Mouse (Mus musculus) kidney, adult 2 months (tissue): ENCODE measurements around the gene Tcp10b. TPM values are rescaled to one million over a fixed set of nuclear protein-coding genes. Genes with fewer than 3 reads are reported as not detected.
"Not testable (repeated sequence)": the region's sequence is repeated elsewhere in the genome, so short reads cannot be mapped to it uniquely, and the experiment has no call there.

ENCODE experiments used
- DNase-seq: peaks from one replicate; pipeline ENCODE4 v3.0.0; 2021
- H3K27ac ChIP-seq: fragments of 200-500 bp; 2 replicates; pipeline ENCODE4 v1.5.1; 2012; ENCODE audit warnings: low read depth, low read length, control low read depth, inconsistent platforms; ENCODE audit not compliant: insufficient read depth
- H3K27me3 ChIP-seq: fragments of 200-500 bp; replicated peaks from 2 replicates; pipeline ENCODE4 v1.6.1; 2012; ENCODE audit warnings: mild to moderate bottlenecking, moderate library complexity, low read length, inconsistent platforms; ENCODE audit not compliant: control insufficient read depth, insufficient read depth
- H3K36me3 ChIP-seq: fragments of 200-500 bp; 2 replicates; pipeline ENCODE4 v1.6.1; 2012; ENCODE audit warnings: mild to moderate bottlenecking, moderate library complexity, low read length, inconsistent platforms; ENCODE audit not compliant: control insufficient read depth, insufficient read depth
- H3K4me1 ChIP-seq: fragments of 200-500 bp; 2 replicates; pipeline ENCODE4 v1.6.1; 2011; ENCODE audit warnings: low read length; ENCODE audit not compliant: control insufficient read depth, insufficient read depth
- H3K4me3 ChIP-seq: fragments of 200-500 bp; 2 replicates; pipeline ENCODE4 v1.5.1; 2011; ENCODE audit warnings: mild to moderate bottlenecking, low read depth, low read length, control low read depth; ENCODE audit not compliant: insufficient read depth
- WGBS: fragments of 180-500 bp; shearing (Covaris S2); methylation state at CpG from one replicate; pipeline ENCODE4 v1.1.7; 2018; 5-methylcytosine and 5-hydroxymethylcytosine counted together
- polyA plus RNA-seq: library from polyadenylated mRNA; depleted of rRNA; stranded (reverse); fragments of >200 nt; gene quantifications from 2 replicates; pipeline ENCODE4 v1.2.3, GENCODE M21; 2012; rRNA removed

Gene Tcp10b
- polyA plus RNA-seq, 1 experiment: 0.14 TPM

DNA sequence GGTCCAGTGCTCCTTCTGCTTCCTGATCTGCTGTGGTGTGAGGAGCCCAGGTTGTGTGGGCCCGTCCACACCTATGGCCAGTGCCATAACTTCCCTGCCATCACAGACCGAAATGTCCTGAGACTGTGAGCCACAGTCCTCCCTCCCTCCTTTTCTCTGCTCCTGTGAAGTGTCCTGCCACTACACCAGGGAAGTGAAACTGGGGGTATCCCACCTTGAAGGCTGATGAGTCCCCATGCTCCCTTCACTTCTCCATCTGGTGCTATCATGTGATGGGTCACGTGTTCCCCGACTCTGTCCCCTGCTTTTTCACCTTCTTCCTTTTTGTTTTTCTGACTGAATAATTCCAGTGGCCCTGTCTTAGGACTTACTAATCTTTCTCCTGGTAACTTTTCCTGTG lies 32.1 kb downstream of the Tcp10b start:
- H3K36me3 ChIP-seq, H3K27ac ChIP-seq, H3K4me3 ChIP-seq, DNase-seq, H3K4me1 ChIP-seq, H3K27me3 ChIP-seq: not testable (repeated sequence)
- WGBS: 83% methylated on average over 3 of the region's 4 CpGs

DNA sequence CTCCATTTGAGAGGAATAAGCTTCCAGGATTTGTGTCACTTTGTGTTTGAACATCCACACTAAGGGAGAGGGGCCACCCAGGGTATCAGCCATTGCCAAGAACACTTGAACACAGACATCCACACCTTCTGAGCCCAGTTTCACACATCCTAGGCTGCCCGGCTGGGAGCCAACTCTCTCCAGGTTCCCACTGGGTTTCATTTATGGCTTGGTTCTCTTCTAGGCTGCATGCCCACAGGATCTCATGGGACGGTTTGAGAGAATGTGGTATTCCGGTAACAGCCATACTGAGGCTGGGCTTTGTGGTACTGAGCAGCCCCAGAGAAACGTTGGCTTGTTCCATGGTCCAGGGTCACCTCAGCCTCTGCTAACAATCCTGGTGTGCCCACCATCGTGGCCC lies 45.7 kb downstream of the Tcp10b start:
- H3K27ac ChIP-seq, H3K4me3 ChIP-seq, H3K27me3 ChIP-seq, H3K4me1 ChIP-seq, H3K36me3 ChIP-seq: not testable (repeated sequence)
- DNase-seq: peak; percentile 4
- 91% methylated on average over 5 of the region's 5 CpGs for whole genome bisulfite sequencing

DNA sequence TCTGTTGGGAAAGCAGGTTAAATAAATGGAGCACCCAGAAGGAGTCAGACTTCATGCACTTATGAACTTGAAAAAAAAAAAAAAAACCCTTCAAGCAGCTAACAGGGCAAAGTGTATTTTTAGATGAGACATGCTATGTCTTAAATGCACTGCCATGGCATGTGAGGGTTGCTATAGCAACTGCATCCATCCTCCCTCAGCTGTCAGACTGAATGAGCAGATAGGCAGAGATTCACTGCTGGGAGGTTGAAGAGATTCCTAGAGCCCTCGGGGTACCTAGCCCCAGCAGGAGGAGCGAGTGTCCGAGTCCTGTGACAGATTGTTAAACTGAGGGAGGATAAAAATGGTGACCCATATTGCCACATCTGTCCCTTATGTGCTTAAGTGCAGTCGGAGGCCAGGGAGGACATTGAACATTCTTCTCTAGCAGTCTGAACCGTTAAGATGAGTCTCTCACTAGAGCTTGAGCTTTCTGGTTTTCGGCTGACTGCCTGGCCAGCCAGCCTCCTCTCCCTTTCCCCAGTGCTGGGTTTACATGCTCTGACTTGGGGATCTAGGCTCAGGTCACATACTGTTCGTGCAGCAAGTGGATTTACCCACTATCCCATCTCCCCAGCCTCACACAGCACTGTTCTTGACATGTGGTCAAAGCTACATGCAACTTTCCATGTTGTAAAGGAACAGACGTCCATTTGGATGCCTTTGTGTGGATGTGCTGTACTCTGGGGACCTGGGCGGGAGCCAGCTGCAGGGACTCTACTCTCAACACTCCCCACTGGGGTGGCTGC lies 51.8 kb downstream of the Tcp10b start:
- H3K4me1 ChIP-seq, H3K36me3 ChIP-seq, H3K27me3 ChIP-seq, H3K4me3 ChIP-seq, DNase-seq, H3K27ac ChIP-seq: not testable (repeated sequence)
- WGBS: 63% methylated on average over 3 of the region's 9 CpGs

DNA sequence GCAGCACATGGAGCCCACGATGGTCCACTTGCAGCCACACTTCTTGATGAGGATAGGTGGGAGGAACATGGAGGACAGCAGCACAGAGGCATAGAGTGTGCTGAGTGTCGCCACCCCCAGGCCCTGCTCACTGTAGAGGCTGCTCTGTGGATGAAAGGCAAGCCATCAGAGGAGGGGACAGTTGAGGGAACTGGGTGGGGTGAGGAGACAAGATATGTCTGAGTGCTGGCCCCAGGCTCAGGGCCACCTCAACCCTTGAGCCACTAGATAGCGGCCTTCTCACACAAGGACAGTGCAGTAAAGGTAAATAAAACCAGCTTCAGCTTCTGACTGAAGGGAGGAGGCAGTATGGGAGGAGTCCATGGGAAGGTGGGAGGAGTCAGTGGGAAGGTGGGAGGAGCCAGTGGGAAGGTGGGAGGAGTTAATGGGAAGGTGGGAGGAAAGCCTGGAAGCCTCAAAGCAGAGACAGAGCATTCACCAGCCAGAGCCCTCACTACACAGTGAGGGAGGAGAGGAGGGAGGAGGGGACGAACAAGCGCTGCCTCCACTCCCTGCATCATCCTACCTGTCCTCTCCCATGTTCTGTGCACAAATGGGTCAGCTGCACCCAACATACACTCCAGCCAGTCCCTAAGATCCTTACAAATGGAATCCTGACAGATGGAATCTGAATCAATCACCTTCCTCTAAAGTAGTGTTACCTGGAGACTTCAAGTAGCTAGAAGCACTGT lies 62.6 kb downstream of the Tcp10b start:
- not testable (repeated sequence) for H3K36me3 ChIP-seq, H3K4me1 ChIP-seq, DNase-seq, H3K27ac ChIP-seq, H3K4me3 ChIP-seq, H3K27me3 ChIP-seq
- 89% methylated on average over 2 of the region's 5 CpGs for WGBS

DNA sequence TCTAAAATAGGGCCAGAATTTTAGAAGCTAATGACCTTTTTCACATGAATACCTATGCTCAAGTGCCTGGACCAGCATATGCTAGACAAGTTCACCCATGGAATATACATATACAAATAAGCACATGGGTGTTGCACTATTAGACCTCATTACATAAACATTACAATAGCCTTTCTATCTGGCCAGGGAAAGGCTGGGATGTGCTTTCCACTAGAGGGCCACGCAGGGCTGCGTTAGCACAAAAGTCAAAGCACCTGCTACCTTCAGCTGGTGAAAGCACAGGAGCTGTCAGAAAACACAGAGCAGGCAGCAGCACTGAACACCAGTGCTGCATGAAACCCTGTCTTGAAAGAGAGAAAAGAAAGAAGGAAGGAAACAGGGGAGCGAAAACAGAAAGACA lies 63.3 kb downstream of the Tcp10b start:
- not testable (repeated sequence) for H3K27ac ChIP-seq, DNase-seq, H3K4me3 ChIP-seq, H3K4me1 ChIP-seq, H3K36me3 ChIP-seq, H3K27me3 ChIP-seq
- WGBS: 20% methylated on average over 2 of the region's 3 CpGs

DNA sequence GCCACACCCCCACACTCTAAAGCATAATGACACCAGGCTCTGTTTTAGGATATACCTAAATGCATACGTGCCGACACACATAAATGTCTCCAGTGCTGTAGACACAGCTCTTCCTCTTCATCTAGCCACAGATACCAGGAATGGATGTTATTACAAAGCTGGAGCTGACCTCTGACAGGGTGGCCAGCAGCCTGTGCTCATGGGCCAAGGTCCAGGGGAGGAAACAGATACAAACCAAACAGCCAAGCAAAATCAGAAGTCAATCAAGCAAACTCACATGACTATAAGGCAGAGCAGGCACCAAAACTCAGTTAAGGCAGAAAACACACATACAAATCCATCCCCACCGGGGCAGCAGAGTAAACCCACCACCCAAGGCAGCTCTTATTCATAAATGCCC lies 68.4 kb downstream of the Tcp10b start:
- not testable (repeated sequence) for H3K27ac ChIP-seq, H3K27me3 ChIP-seq, H3K4me1 ChIP-seq, H3K4me3 ChIP-seq, DNase-seq, H3K36me3 ChIP-seq
- no CpG with 5 or more reads among the region's 3 CpGs for WGBS

DNA sequence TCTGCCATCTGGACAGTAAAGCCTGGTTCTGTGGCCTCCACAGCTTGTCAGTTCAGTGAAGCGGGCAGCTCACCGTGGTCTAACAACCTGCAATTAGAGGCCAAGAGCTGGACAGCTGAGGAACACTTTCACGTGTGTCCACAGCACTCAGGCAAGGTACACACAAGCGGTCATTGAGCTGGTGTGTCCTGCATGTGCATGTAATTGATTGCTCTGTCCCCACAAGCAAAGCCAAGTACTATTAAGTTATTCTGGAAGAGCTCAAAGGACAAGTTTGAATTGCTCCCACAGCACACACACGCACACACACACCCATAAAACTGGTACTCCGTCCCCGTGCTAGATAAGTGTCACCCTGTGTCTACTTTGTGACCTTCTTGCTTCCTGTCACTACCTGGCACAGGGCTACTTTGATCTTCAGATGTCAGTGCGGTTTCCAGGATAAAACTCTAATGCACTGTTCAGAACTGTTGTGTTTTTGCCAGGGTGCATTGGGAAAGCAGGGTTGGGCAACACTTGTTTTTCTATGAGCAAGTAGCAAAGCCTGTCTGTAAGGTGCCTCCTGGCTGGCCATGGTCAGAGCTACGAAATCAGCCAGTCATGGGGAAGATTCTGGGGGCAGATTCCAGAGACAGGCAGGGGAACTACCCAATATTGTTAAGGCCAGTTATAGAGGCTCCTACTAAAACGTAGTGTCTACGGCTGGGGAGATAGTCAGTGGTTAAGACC lies 69.0 kb downstream of the Tcp10b start:
- not testable (repeated sequence) for H3K4me1 ChIP-seq, H3K36me3 ChIP-seq, H3K27me3 ChIP-seq, H3K4me3 ChIP-seq, H3K27ac ChIP-seq, DNase-seq
- WGBS: 50% methylated on average over 10 of the region's 11 CpGs

DNA sequence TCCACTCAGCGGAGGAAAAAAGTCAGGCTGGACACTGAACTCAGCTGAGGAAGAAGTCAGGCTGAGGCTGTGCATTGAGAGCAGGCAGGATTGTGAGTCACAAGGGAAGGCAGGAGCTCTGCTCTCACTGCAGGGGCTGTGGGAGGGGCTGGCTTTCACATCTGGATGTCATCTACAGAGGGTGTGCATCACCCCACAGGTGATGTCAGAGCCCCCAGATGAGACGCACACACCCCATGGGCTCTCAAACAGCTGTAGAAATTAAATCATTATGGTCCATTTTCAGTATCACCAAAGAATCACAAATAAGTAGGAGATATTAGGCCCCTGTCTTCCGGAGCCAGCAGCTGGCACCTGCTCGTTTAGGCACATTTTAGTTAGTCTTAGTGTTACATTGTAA lies 70.8 kb downstream of the Tcp10b start, which contains the start of gene Unc93a:
Gene Unc93a (minus strand): TSS at position 101 of the 400 bp plus-strand sequence.
- H3K27me3 ChIP-seq, H3K4me3 ChIP-seq, H3K4me1 ChIP-seq, H3K27ac ChIP-seq, DNase-seq, H3K36me3 ChIP-seq: not testable (repeated sequence)
- 73% methylated on average over 3 of the region's 4 CpGs for WGBS

Other genes with a start within 250 kb of the Tcp10b start
- 0.48 and 1.4 TPM in 2 replicates for gene Mas1, start 193.0 kb upstream of the Tcp10b start, polyA plus RNA-seq
- gene Mrgprh, start 185.1 kb upstream of the Tcp10b start, polyA plus RNA-seq: 0.31 and 0.52 TPM in 2 replicates
- 1.7 and 2.1 TPM in 2 replicates for gene Pnldc1, start 150.9 kb upstream of the Tcp10b start, polyA plus RNA-seq
- gene Tcp1, start 145.4 kb upstream of the Tcp10b start, polyA plus RNA-seq: 51.8 and 78.4 TPM in 2 replicates
- gene Mrpl18, start 144.8 kb upstream of the Tcp10b start, polyA plus RNA-seq: 46.1 and 48.9 TPM in 2 replicates
- gene Acat3, start 120.5 kb upstream of the Tcp10b start, polyA plus RNA-seq: 8.4 and 10.3 TPM in 2 replicates
- gene Acat2, start 100.4 kb upstream of the Tcp10b start, polyA plus RNA-seq: 44.3 and 54.3 TPM in 2 replicates
- 17.3 and 23.9 TPM in 2 replicates for gene Wtap, start 66.9 kb upstream of the Tcp10b start, polyA plus RNA-seq
- 731 and 1,146 TPM in 2 replicates for gene Sod2, start 54.3 kb upstream of the Tcp10b start, polyA plus RNA-seq
- 0.11 and 0.22 TPM in 2 replicates for gene Gpr31b, start 8.8 kb upstream of the Tcp10b start, polyA plus RNA-seq
- gene Unc93a, start 70.7 kb downstream of the Tcp10b start, polyA plus RNA-seq: 0.04 TPM in 1 of 2 replicates, not detected in the other
- gene Smok2a, start 160.1 kb downstream of the Tcp10b start, polyA plus RNA-seq: not detected in 2 replicates
- gene Smok2b, start 169.2 kb downstream of the Tcp10b start, polyA plus RNA-seq: not detected in 2 replicates